Mouse (Mus musculus): ENCODE data around the gene Ryr2. TPM values are rescaled to one million over a fixed set of nuclear protein-coding genes. Genes with fewer than 3 reads are reported as not detected.
A peak's percentile ranks its signal among the peaks of the same experiment; 100 is the strongest.

Gene Ryr2
- polyA plus RNA-seq, 1 experiment = not detected

GRCm38 (mm10) chr13:11880503-11881227 lies 226.1 kb downstream of the Ryr2 start:
- Histone ChIP-seq H3K9me3 (no peaks in the 10 kb centered on the region), H3K4me1 (no peaks in the 10 kb centered on the region), H3K27me3 (replicated peaks) (no peaks in the 10 kb centered on the region), H3K4me3 (replicated peaks) (no peak overlapping the region), H3K36me3 (replicated peaks; ENCODE audit: low read length) (no peaks in the 10 kb centered on the region)
- TF ChIP-seq FLI1 (IDR thresholded peaks at IDR 0.05; ENCODE audit: low read length) (no peak), GATA1 (IDR thresholded peaks at IDR 0.05; ENCODE audit: borderline replicate concordance, low read length) (no peak)

GRCm38 (mm10) chr13:11879037-11879436 lies 227.7 kb downstream of the Ryr2 start:
- Histone ChIP-seq H3K27me3 (replicated peaks) (no peaks in the 10 kb centered on the region), H3K36me3 (replicated peaks; ENCODE audit: low read length) (no peaks in the 10 kb centered on the region), H3K4me1 (no peaks in the 10 kb centered on the region), H3K4me3 (replicated peaks) (no peak overlapping the region), H3K9me3 (no peaks in the 10 kb centered on the region)
- TF ChIP-seq GATA1 (IDR thresholded peaks at IDR 0.05; ENCODE audit: borderline replicate concordance, low read length) (no peak), FLI1 (IDR thresholded peaks at IDR 0.05; ENCODE audit: low read length) (no peak)

GRCm38 (mm10) chr13:11874852-11875251 lies 231.9 kb downstream of the Ryr2 start:
- Histone ChIP-seq H3K27me3 (replicated peaks) (no peaks in the 10 kb centered on the region), H3K4me1 (no peaks in the 10 kb centered on the region), H3K4me3 (replicated peaks) (no peak overlapping the region), H3K9me3 (no peaks in the 10 kb centered on the region), H3K36me3 (replicated peaks; ENCODE audit: low read length) (no peaks in the 10 kb centered on the region)
- TF ChIP-seq GATA1 (IDR thresholded peaks at IDR 0.05; ENCODE audit: borderline replicate concordance, low read length) (no peak), FLI1 (IDR thresholded peaks at IDR 0.05; ENCODE audit: low read length) (no peak)

DNA sequence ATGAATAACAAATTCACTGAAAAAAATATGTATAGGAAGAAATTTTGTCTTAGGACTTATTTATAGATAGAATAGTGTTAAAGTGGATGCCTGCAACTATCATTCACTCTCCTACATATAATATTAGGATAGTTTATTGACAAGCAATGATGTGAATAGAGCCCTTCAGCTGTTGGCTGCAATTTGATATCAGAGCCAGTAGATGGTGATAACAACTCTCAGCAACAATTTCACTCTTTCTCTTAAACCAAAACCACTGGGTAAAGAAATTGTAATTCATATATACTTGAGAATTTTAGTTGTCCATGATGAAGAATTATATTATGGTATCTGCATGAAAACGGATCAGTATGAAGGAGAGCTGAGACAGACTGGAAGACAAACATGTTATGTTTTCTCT lies 236.8 kb downstream of the Ryr2 start:
- Histone ChIP-seq H3K27me3 (replicated peaks) (no peaks in the 10 kb centered on the region), H3K9me3 (no peaks in the 10 kb centered on the region; the same call in 1 of the 2 replicates), H3K4me1 (no peaks in the 10 kb centered on the region), H3K36me3 (replicated peaks; ENCODE audit: low read length) (no peaks in the 10 kb centered on the region), H3K4me3 (replicated peaks) (no peak overlapping the region)
- TF ChIP-seq GATA1 (IDR thresholded peaks at IDR 0.05; ENCODE audit: borderline replicate concordance, low read length) = no peak
- TF ChIP-seq FLI1 (IDR thresholded peaks at IDR 0.05; ENCODE audit: low read length) = no peak

- H3K4me3 ChIP-seq (replicated peaks) = no peak overlapping the region
- TF ChIP-seq FLI1 (IDR thresholded peaks at IDR 0.05; ENCODE audit: low read length) (no peak), GATA1 (IDR thresholded peaks at IDR 0.05; ENCODE audit: borderline replicate concordance, low read length) (no peak)
- H3K27me3 ChIP-seq (replicated peaks) = no peaks in the 10 kb centered on the region
- no peaks in the 10 kb centered on the region for H3K36me3 ChIP-seq (replicated peaks; ENCODE audit: low read length)
- H3K9me3 ChIP-seq = no peaks in the 10 kb centered on the region; the same call in 1 of the 2 replicates
- H3K4me1 ChIP-seq = no peaks in the 10 kb centered on the region
Observed at GRCm38 (mm10) chr13:11869486-11869885, 237.3 kb downstream of the Ryr2 start.

GRCm38 (mm10) chr13:11868979-11869378 lies 237.8 kb downstream of the Ryr2 start:
- peak overlapping the region; percentile 28 for H3K4me3 ChIP-seq (replicated peaks)
- TF ChIP-seq FLI1 (IDR thresholded peaks at IDR 0.05; ENCODE audit: low read length) (no peak), GATA1 (IDR thresholded peaks at IDR 0.05; ENCODE audit: borderline replicate concordance, low read length) (no peak)
- no peaks in the 10 kb centered on the region for H3K36me3 ChIP-seq (replicated peaks; ENCODE audit: low read length)
- H3K9me3 ChIP-seq = peaks cover 2% of the 10 kb centered on the region; the same call in 1 of the 2 replicates
- no peaks in the 10 kb centered on the region for H3K4me1 ChIP-seq
- no peaks in the 10 kb centered on the region for H3K27me3 ChIP-seq (replicated peaks)

- Histone ChIP-seq H3K36me3 (replicated peaks; ENCODE audit: low read length) (no peaks in the 10 kb centered on the region), H3K4me1 (no peaks in the 10 kb centered on the region), H3K4me3 (replicated peaks) (no peak overlapping the region), H3K9me3 (peaks cover 3% of the 10 kb centered on the region; the same call in 1 of the 2 replicates), H3K27me3 (replicated peaks) (no peaks in the 10 kb centered on the region)
- TF ChIP-seq GATA1 (IDR thresholded peaks at IDR 0.05; ENCODE audit: borderline replicate concordance, low read length) (no peak), FLI1 (IDR thresholded peaks at IDR 0.05; ENCODE audit: low read length) (no peak)
Observed at GRCm38 (mm10) chr13:11868056-11868455, 238.7 kb downstream of the Ryr2 start.

- H3K36me3 ChIP-seq (replicated peaks; ENCODE audit: low read length) = no peaks in the 10 kb centered on the region
- H3K4me3 ChIP-seq (replicated peaks) = no peak overlapping the region
- peaks cover 3% of the 10 kb centered on the region; the same call in 1 of the 2 replicates for H3K9me3 ChIP-seq
- no peaks in the 10 kb centered on the region for H3K27me3 ChIP-seq (replicated peaks)
- H3K4me1 ChIP-seq = no peaks in the 10 kb centered on the region
- TF ChIP-seq FLI1 (IDR thresholded peaks at IDR 0.05; ENCODE audit: low read length) = no peak
- TF ChIP-seq GATA1 (IDR thresholded peaks at IDR 0.05; ENCODE audit: borderline replicate concordance, low read length) = no peak
Observed at GRCm38 (mm10) chr13:11865261-11865660, 241.5 kb downstream of the Ryr2 start.

GRCm38 (mm10) chr13:11851691-11852090 lies 255.1 kb downstream of the Ryr2 start:
- no peak for TF ChIP-seq GATA1 (IDR thresholded peaks at IDR 0.05; ENCODE audit: borderline replicate concordance, low read length)
- TF ChIP-seq FLI1 (IDR thresholded peaks at IDR 0.05; ENCODE audit: low read length) = no peak
- Histone ChIP-seq H3K9me3 (no peaks in the 10 kb centered on the region), H3K4me1 (no peaks in the 10 kb centered on the region), H3K27me3 (replicated peaks) (no peaks in the 10 kb centered on the region), H3K36me3 (replicated peaks; ENCODE audit: low read length) (no peaks in the 10 kb centered on the region), H3K4me3 (replicated peaks) (no peak overlapping the region)

GRCm38 (mm10) chr13:11843889-11844288 lies 262.9 kb downstream of the Ryr2 start:
- no peak overlapping the region for H3K4me3 ChIP-seq (replicated peaks)
- no peaks in the 10 kb centered on the region for H3K36me3 ChIP-seq (replicated peaks; ENCODE audit: low read length)
- no peaks in the 10 kb centered on the region for H3K4me1 ChIP-seq
- TF ChIP-seq FLI1 (IDR thresholded peaks at IDR 0.05; ENCODE audit: low read length) (no peak), GATA1 (IDR thresholded peaks at IDR 0.05; ENCODE audit: borderline replicate concordance, low read length) (no peak)
- no peaks in the 10 kb centered on the region for H3K27me3 ChIP-seq (replicated peaks)
- H3K9me3 ChIP-seq = no peaks in the 10 kb centered on the region

Data from megakaryocyte, embryonic 14.5 days (primary cell).